In the genomic region with DNA sequence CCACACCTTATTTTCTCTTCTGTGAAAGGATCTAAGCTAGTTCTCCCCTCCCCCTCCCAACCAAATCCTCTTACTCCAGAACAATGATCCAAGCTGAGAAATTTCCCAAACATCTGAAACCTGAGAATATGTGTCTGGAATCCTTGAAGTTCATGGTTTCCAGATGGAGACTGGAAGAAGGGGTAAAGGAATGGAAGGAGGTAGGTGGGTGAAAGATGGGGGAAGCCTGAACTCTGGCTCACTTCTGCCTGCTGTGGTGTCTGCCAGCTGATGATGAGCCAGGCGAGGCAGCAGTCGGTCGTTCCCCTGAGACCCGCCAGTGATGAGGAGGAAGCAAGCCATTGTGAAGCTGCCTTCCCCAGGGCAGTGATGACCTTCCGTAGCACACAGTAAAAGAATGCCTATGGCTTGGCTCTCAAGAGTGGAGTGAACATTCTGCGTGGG, we compare ENCODE assay signal across 9 mouse cellular contexts.
DNase-seq lines count a peak whose midpoint lies in the region; ATAC-seq and TF ChIP-seq lines count a peak whose summit lies in the region.
"Had no signal": no experiment of that assay in that cellular context is flagged by ENCODE, and none has a peak within 500 bp of the region (broad histone marks: within the 10 kb centered on the region; RNA-seq: fewer than 3 reads in every experiment).

No protein-coding gene starts in this region.

- H3K9ac ChIP-seq in limb, embryonic 12.5 days (replicated peaks): no peak overlapping the region
- H3K9ac ChIP-seq in hindbrain, embryonic 16.5 days (ENCODE audit: low read depth, low read length): no peak overlapping the region
- H3K9ac ChIP-seq: neural tube, embryonic 13.5 days had no signal

- peak overlapping the region; percentile 9; the same call in 1 of the 2 replicates for H3K27ac ChIP-seq in layer of hippocampus, adult 2 months
- peak overlapping the region; percentile 53 for H3K27ac ChIP-seq in brown adipose tissue, adult 24 weeks (replicated peaks; ENCODE audit: low read depth, low read length)
- H3K27ac ChIP-seq in limb, embryonic 12.5 days: peak overlapping the region; percentile 66
- H3K27ac ChIP-seq in hindbrain, embryonic 16.5 days (ENCODE audit: low read depth, low read length): no peak overlapping the region
- H3K27ac ChIP-seq: neural tube, embryonic 13.5 days had no signal

- intact Hi-C loops in gastrocnemius, postnatal 14 days (cut with DNase I; ENCODE audit: low total_unique reads): no loop called here
- intact Hi-C loops in left cerebral cortex, postnatal 14 days (cut with DNase I): no loop called here

- no peaks in the 10 kb centered on the region for H3K36me3 ChIP-seq in limb, embryonic 12.5 days
- no peaks in the 10 kb centered on the region for H3K36me3 ChIP-seq in hindbrain, embryonic 16.5 days (ENCODE audit: control insufficient read depth, insufficient read depth, low read length)
- H3K36me3 ChIP-seq: neural tube, embryonic 13.5 days had no signal

- H3K4me3 ChIP-seq in layer of hippocampus, adult 2 months: no peak overlapping the region
- H3K4me3 ChIP-seq in brown adipose tissue, adult 24 weeks (ENCODE audit: insufficient read depth, low read depth, low read length): no peak overlapping the region
- H3K4me3 ChIP-seq in limb, embryonic 12.5 days (replicated peaks): no peak overlapping the region
- H3K4me3 ChIP-seq in hindbrain, embryonic 16.5 days (ENCODE audit: low read length): no peak overlapping the region
- H3K4me3 ChIP-seq: neural tube, embryonic 13.5 days had no signal

- DNase-seq in layer of hippocampus, adult 2 months (ENCODE audit: low spot score in 2 of 2): no peak
- no peak for DNase-seq in layer of hippocampus, postnatal 14 days (ENCODE audit: low spot score in 2 of 2)
- DNase-seq in gastrocnemius, postnatal 14 days: peak; percentile 60
- DNase-seq in cerebellum, adult 18-20 months: no peak
- DNase-seq in left cerebral cortex, postnatal 14 days (ENCODE audit: low spot score in 2 of 2): no peak

- peak; percentile 58; the same call in 1 of the 2 replicates for ATAC-seq in limb, embryonic 12.5 days (ENCODE audit: insufficient number of reproducible peaks, insufficient read depth, low FRiP score, low TSS enrichment, low read depth)
- ATAC-seq in hindbrain, embryonic 16.5 days: no peak

- H3K4me1 ChIP-seq in brown adipose tissue, adult 24 weeks (ENCODE audit: control insufficient read depth, insufficient read depth, insufficient read length, low read length): peaks cover 26% of the 10 kb centered on the region; the same call in 1 of the 2 replicates
- H3K4me1 ChIP-seq in limb, embryonic 12.5 days (replicated peaks): peaks cover 31% of the 10 kb centered on the region
- H3K4me1 ChIP-seq in hindbrain, embryonic 16.5 days (ENCODE audit: control insufficient read depth, insufficient read depth, low read depth, low read length): no peaks in the 10 kb centered on the region; the same call in 1 of the 2 replicates

- no peak for TF ChIP-seq CTCF in layer of hippocampus, adult 2 months (conservative IDR thresholded peaks at IDR 0.05)

- peak overlapping the region; percentile 17 for H3K4me2 ChIP-seq in limb, embryonic 12.5 days
- H3K4me2 ChIP-seq in hindbrain, embryonic 16.5 days (ENCODE audit: low read length): no peak overlapping the region
- H3K4me2 ChIP-seq: neural tube, embryonic 13.5 days had no signal

- H3K27me3 ChIP-seq in limb, embryonic 12.5 days: no peaks in the 10 kb centered on the region
- H3K27me3 ChIP-seq in hindbrain, embryonic 16.5 days (replicated peaks; ENCODE audit: control insufficient read depth, insufficient read depth, low read length): no peaks in the 10 kb centered on the region
- H3K27me3 ChIP-seq: neural tube, embryonic 13.5 days had no signal

- no peaks in the 10 kb centered on the region for H3K9me3 ChIP-seq in limb, embryonic 12.5 days
- no peaks in the 10 kb centered on the region for H3K9me3 ChIP-seq in hindbrain, embryonic 16.5 days (ENCODE audit: control insufficient read depth, low read length)
- H3K9me3 ChIP-seq: neural tube, embryonic 13.5 days had no signal

- 26% methylated on average over 6 of the region's 6 CpGs for WGBS in limb, embryonic 12.5 days
- 34% methylated on average over 6 of the region's 6 CpGs for WGBS in hindbrain, embryonic 16.5 days
